Mouse (Mus musculus) layer of hippocampus, adult 2 months (tissue): ENCODE measurements around the gene Cebpe. TPM values are rescaled to one million over a fixed set of nuclear protein-coding genes. Genes with fewer than 3 reads are reported as not detected.

Source experiments
- DNase-seq, 2 experiments: peaks; one replicate each; pipeline ENCODE4 v3.0.0; 2022; ENCODE audit warnings: low spot score in 2 of 2
- H3K27ac ChIP-seq: fragments of 200-600 bp; 2 replicates; pipeline ENCODE4 v1.8.1; 2022
- H3K4me3 ChIP-seq: fragments of 200-600 bp; 2 replicates; pipeline ENCODE4 v1.8.1; 2022; ENCODE audit warnings: mild to moderate bottlenecking
- CTCF ChIP-seq: fragments of 200-600 bp; conservative IDR thresholded peaks from 2 replicates; pipeline ENCODE4 v1.8.1; 2022; ENCODE audit warnings: antibody characterized with exemption, mild to moderate bottlenecking, moderate library complexity
- long read RNA-seq, 2 experiments: library from polyadenylated mRNA; stranded (forward); transcript quantifications; one replicate each; pipeline ENCODE4 v2.0.0; 2021; ENCODE audit warnings: borderline mapping rate in 2 of 2
- total RNA-seq, 2 experiments: library from RNA; stranded (reverse); gene quantifications; 2 replicates each; pipeline ENCODE4 v1.2.3; 2021

Gene Cebpe
- total RNA-seq = not detected
- long read RNA-seq, experiment 1 = 0 reads
- long read RNA-seq, experiment 2 = 0 reads

GRCm38 (mm10) chr14:54712074-54712473 is at the start of gene Cebpe:
TSS of gene Cebpe (minus strand) at chr14:54712174.
- Histone ChIP-seq H3K4me3 (no peak within 1 kb of the TSS), H3K27ac (0 out of 2 replicates have a peak within 1 kb of the TSS, but pooled peaks have one; percentile 32)
- TF ChIP-seq CTCF = no peak
- no peak for DNase-seq

GRCm38 (mm10) chr14:54756382-54756781 is 44.4 kb upstream of the Cebpe start:
- no peak overlapping the region for H3K4me3 ChIP-seq
- no peak for DNase-seq
- H3K27ac ChIP-seq = peak overlapping the region; percentile 76; the same call in 1 of the 2 replicates
- TF ChIP-seq CTCF = no peak

GRCm38 (mm10) chr14:54754602-54755018 is 42.6 kb upstream of the Cebpe start:
- H3K4me3 ChIP-seq = no peak overlapping the region
- peak overlapping the region; percentile 76 for H3K27ac ChIP-seq
- no peak for TF ChIP-seq CTCF
- peak; percentile 47 to 60 for DNase-seq

- no peak for TF ChIP-seq CTCF
- Histone ChIP-seq H3K4me3 (no peak overlapping the region), H3K27ac (peak overlapping the region; percentile 76)
These were observed 42.1 kb upstream of the Cebpe start for GRCm38 (mm10) chr14:54753986-54754601.

GRCm38 (mm10) chr14:54752938-54753337 is 41.0 kb upstream of the Cebpe start:
- no peak for DNase-seq
- Histone ChIP-seq H3K27ac (peak overlapping the region; percentile 76; the same call in 1 of the 2 replicates), H3K4me3 (no peak overlapping the region)
- TF ChIP-seq CTCF = no peak

More at GRCm38 (mm10) chr14:54753986-54754601, 42.1 kb upstream of the Cebpe start:
- DNase-seq = no peak

- no peak overlapping the region for H3K27ac ChIP-seq
- TF ChIP-seq CTCF = no peak
- no peak for DNase-seq
- no peak overlapping the region for H3K4me3 ChIP-seq
These were observed 39.8 kb upstream of the Cebpe start for GRCm38 (mm10) chr14:54751768-54752167.

GRCm38 (mm10) chr14:54749238-54749637 is 37.3 kb upstream of the Cebpe start:
- Histone ChIP-seq H3K4me3 (no peak overlapping the region), H3K27ac (no peak overlapping the region; the same call in 1 of the 2 replicates)
- no peak for TF ChIP-seq CTCF
- no peak for DNase-seq

GRCm38 (mm10) chr14:54747942-54748917 is 36.3 kb upstream of the Cebpe start:
- no peak overlapping the region for H3K4me3 ChIP-seq
- no peak for TF ChIP-seq CTCF
- no peak for DNase-seq
- H3K27ac ChIP-seq = peak overlapping the region; percentile 74

GRCm38 (mm10) chr14:54746038-54746437 is 34.1 kb upstream of the Cebpe start:
- Histone ChIP-seq H3K27ac (no peak overlapping the region), H3K4me3 (no peak overlapping the region)
- DNase-seq = no peak
- TF ChIP-seq CTCF = no peak

GRCm38 (mm10) chr14:54744473-54744872 is 32.5 kb upstream of the Cebpe start:
- Histone ChIP-seq H3K27ac (no peak overlapping the region), H3K4me3 (no peak overlapping the region)
- TF ChIP-seq CTCF = no peak
- DNase-seq = no peak

- Histone ChIP-seq H3K27ac (no peak overlapping the region), H3K4me3 (no peak overlapping the region)
- DNase-seq = no peak
- no peak for TF ChIP-seq CTCF
These were observed 30.4 kb upstream of the Cebpe start for GRCm38 (mm10) chr14:54742375-54742774.

GRCm38 (mm10) chr14:54741721-54742120 is 29.7 kb upstream of the Cebpe start:
- no peak overlapping the region for H3K27ac ChIP-seq
- no peak for TF ChIP-seq CTCF
- H3K4me3 ChIP-seq = no peak overlapping the region
- no peak for DNase-seq

- DNase-seq = no peak
- no peak for TF ChIP-seq CTCF
- H3K4me3 ChIP-seq = no peak overlapping the region
- peak overlapping the region; percentile 85 for H3K27ac ChIP-seq
These were observed 25.7 kb upstream of the Cebpe start for GRCm38 (mm10) chr14:54737634-54738033.
